1 mouse cellular context compared by ENCODE assay signal in the genomic region with DNA sequence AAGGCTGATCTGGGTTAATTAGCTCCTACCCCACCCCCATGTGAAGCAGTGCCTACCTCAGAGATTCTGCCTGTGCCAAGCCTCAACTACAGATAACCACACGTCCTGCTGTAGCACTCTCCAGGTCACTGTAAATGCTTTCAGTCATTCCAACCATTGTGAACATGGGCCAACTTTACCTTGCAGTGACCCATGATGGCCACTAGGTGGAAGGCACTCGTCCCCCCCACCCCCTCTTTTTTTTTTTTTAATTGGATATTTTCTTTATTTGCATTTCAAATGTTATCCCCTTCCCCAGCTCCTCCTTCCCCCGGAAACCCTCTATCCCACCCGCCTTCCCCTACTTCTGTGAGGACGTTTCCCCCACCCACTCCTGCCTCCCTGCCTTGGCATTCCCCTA.
TF ChIP-seq lines count a peak whose summit lies in the region.

No protein-coding gene starts in this region.

TF ChIP-seq in CH12.LX, 34 proteins besides CTCF, POLR2A, EP300 and RAD21:
- TF ChIP-seq SMC3 (IDR thresholded peaks at IDR 0.05; ENCODE audit: low read depth, low read length) (peak; percentile 28; the same call in 1 of the 2 replicates), ZNF384 (IDR thresholded peaks at IDR 0.05; ENCODE audit: low read depth, low read length) (peak; percentile 86), PAX5 (IDR thresholded peaks at IDR 0.05; ENCODE audit: low read length) (no peak)
TF ChIP-seq in CH12.LX: peak in this region for 2.
